Mouse (Mus musculus): ENCODE results near the gene Rab11fip2. TPM values are rescaled to one million over a fixed set of nuclear protein-coding genes. Genes with fewer than 3 reads are reported as not detected.

Rab11fip2 gene
- total and polyA plus RNA-seq, 3 experiments, result 2.5 to 9.8 (median 8.6) TPM

DNA sequence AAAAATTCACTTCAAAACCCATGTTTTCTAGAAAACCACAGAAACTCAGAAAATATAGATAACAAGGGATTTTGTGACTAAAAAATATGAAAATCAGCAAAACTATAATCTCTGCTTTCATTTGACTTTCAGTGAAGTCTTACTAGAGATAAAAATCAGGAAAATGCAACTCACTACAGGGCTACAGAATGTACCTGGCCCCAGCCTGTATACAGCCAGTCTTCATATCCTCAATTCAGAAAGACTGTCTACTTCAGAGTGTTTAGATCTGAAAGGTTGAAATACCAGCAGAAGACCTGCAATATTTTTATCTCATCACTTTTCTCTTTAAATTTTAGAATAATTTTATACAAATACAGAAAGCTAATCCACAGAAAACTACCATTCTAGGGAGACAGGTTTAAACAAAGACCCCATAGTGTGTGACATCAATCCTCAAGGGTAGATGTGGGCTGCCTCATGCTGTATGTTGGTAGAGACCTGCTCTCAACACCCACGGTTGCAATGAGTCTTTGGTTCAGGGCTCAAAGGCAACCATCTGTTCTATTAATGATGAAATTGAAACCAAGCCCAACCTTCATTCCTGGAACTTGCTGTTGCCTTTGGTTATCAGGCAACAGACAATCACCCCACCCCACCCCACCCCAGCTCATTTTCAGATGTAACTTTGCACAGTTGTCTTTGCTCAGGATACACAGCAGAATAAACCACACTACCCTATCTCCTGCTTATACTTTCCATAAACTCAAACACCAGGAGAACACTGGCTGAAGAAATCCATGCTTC is 38.0 kb downstream of the Rab11fip2 start:
- Histone ChIP-seq H3K27me3 (ENCODE audit: control insufficient read depth, insufficient read depth, low read length) (no peaks in the 10 kb centered on the region), H3K79me2 (replicated peaks; ENCODE audit: control insufficient read depth, insufficient read depth, low read length) (no peaks in the 10 kb centered on the region), H3K9ac (ENCODE audit: low read depth, low read length) (no peak overlapping the region), H3K27ac (no peak overlapping the region), H3K36me3 (ENCODE audit: control insufficient read depth, insufficient read depth, low read length) (no peaks in the 10 kb centered on the region; the same call in 1 of the 2 replicates), H3K4me1 (ENCODE audit: control insufficient read depth, insufficient read depth, low read length) (no peaks in the 10 kb centered on the region), H3K4me3 (no peak overlapping the region)
- TF ChIP-seq EP300 (IDR thresholded peaks at IDR 0.05; ENCODE audit: insufficient read depth, low read depth, low read length) (no peak), CTCF (IDR thresholded peaks at IDR 0.05) (no peak), POLR2A (IDR thresholded peaks at IDR 0.05; ENCODE audit: insufficient read depth, low read depth, low read length) (no peak)
- intact Hi-C loops (cut with DNase I), result no loop called here
- no peak for DNase-seq
- WGBS, result 58% methylated on average over 1 of the region's 1 CpGs

- Histone ChIP-seq H3K27me3 (ENCODE audit: control insufficient read depth, insufficient read depth, low read length) (no peaks in the 10 kb centered on the region), H3K4me1 (ENCODE audit: control insufficient read depth, insufficient read depth, low read length) (no peaks in the 10 kb centered on the region), H3K79me2 (replicated peaks; ENCODE audit: control insufficient read depth, insufficient read depth, low read length) (no peaks in the 10 kb centered on the region), H3K36me3 (ENCODE audit: control insufficient read depth, insufficient read depth, low read length) (no peaks in the 10 kb centered on the region; the same call in 1 of the 2 replicates), H3K4me3 (no peak overlapping the region), H3K27ac (no peak overlapping the region), H3K9ac (ENCODE audit: low read depth, low read length) (no peak overlapping the region)
- no peak for DNase-seq
- intact Hi-C loops (cut with DNase I), result no loop called here
- WGBS, result 91% methylated on average over 4 of the region's 4 CpGs
- TF ChIP-seq CTCF (IDR thresholded peaks at IDR 0.05), result no peak
- TF ChIP-seq EP300 (IDR thresholded peaks at IDR 0.05; ENCODE audit: insufficient read depth, low read depth, low read length), result no peak
- no peak for TF ChIP-seq POLR2A (IDR thresholded peaks at IDR 0.05; ENCODE audit: insufficient read depth, low read depth, low read length)
Observed at GRCm38 (mm10) chr19:59899965-59900364, 43.5 kb downstream of the Rab11fip2 start.

DNA sequence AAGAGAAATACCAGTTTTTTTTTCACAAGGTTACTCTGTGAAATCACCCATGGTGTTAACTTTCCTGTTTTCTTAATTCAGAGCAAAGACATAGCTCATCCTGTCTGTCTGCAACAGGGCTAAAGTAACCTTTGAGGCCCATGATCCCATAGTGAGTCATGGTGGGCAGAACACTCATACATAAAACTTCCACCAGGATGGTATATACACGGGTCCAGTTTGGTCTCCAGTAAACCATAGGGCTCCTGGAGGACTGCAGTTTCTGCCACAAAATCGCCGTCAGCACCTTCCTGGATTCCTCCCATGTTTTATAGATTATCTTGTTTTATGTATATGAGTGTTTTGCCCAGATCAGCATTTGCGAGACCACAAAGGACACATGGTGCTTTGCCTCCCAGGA is 45.2 kb downstream of the Rab11fip2 start:
- no peak for DNase-seq
- no peak overlapping the region for H3K9ac ChIP-seq (ENCODE audit: low read depth, low read length)
- no peak overlapping the region for H3K4me3 ChIP-seq
- 86% methylated on average over 4 of the region's 4 CpGs for WGBS
- no peaks in the 10 kb centered on the region for H3K27me3 ChIP-seq (ENCODE audit: control insufficient read depth, insufficient read depth, low read length)
- intact Hi-C loops (cut with DNase I), result no loop called here
- no peaks in the 10 kb centered on the region for H3K4me1 ChIP-seq (ENCODE audit: control insufficient read depth, insufficient read depth, low read length)
- no peak overlapping the region for H3K27ac ChIP-seq
- TF ChIP-seq CTCF (IDR thresholded peaks at IDR 0.05) (no peak), EP300 (IDR thresholded peaks at IDR 0.05; ENCODE audit: insufficient read depth, low read depth, low read length) (no peak), POLR2A (IDR thresholded peaks at IDR 0.05; ENCODE audit: insufficient read depth, low read depth, low read length) (no peak)
- H3K79me2 ChIP-seq (replicated peaks; ENCODE audit: control insufficient read depth, insufficient read depth, low read length), result no peaks in the 10 kb centered on the region
- H3K36me3 ChIP-seq (ENCODE audit: control insufficient read depth, insufficient read depth, low read length), result no peaks in the 10 kb centered on the region; the same call in 1 of the 2 replicates

DNA sequence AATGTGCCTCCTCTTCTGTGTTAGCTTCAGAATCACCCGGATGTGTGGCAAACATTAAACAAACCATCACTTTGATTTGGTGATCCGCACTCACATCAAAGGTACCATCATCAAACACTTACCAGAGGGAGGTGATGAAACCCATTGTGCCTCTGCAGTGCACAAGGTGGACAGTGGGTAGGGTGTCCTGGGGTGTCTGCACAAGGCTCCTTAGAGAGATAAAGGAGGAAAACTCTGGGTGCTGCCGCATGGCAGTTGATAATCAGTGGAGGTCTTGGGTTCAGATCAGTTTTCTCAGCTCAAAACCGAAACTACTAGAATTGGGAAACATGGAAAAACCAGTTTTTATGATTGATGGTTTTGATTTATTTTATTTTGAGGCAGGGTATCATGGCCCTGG is 54.1 kb downstream of the Rab11fip2 start:
- WGBS, result 86% methylated on average over 4 of the region's 4 CpGs
- intact Hi-C loops (cut with DNase I), result no loop called here
- H3K36me3 ChIP-seq (ENCODE audit: control insufficient read depth, insufficient read depth, low read length), result no peaks in the 10 kb centered on the region
- H3K27me3 ChIP-seq (ENCODE audit: control insufficient read depth, insufficient read depth, low read length), result no peaks in the 10 kb centered on the region
- H3K4me3 ChIP-seq, result no peak overlapping the region
- DNase-seq, result no peak
- TF ChIP-seq POLR2A (IDR thresholded peaks at IDR 0.05; ENCODE audit: insufficient read depth, low read depth, low read length), result no peak
- H3K27ac ChIP-seq, result no peak overlapping the region
- H3K79me2 ChIP-seq (replicated peaks; ENCODE audit: control insufficient read depth, insufficient read depth, low read length), result no peaks in the 10 kb centered on the region
- no peak overlapping the region for H3K9ac ChIP-seq (ENCODE audit: low read depth, low read length)
- H3K4me1 ChIP-seq (ENCODE audit: control insufficient read depth, insufficient read depth, low read length), result no peaks in the 10 kb centered on the region

GRCm38 (mm10) chr19:59888846-59889245 is 54.6 kb downstream of the Rab11fip2 start:
- WGBS, result 98% methylated on average over 2 of the region's 2 CpGs
- no peak for DNase-seq
- H3K27me3 ChIP-seq (ENCODE audit: control insufficient read depth, insufficient read depth, low read length), result no peaks in the 10 kb centered on the region
- TF ChIP-seq CTCF (IDR thresholded peaks at IDR 0.05), result no peak
- no peak for TF ChIP-seq EP300 (IDR thresholded peaks at IDR 0.05; ENCODE audit: insufficient read depth, low read depth, low read length)
- no peak for TF ChIP-seq POLR2A (IDR thresholded peaks at IDR 0.05; ENCODE audit: insufficient read depth, low read depth, low read length)
- no peak overlapping the region for H3K27ac ChIP-seq
- H3K79me2 ChIP-seq (replicated peaks; ENCODE audit: control insufficient read depth, insufficient read depth, low read length), result no peaks in the 10 kb centered on the region
- H3K36me3 ChIP-seq (ENCODE audit: control insufficient read depth, insufficient read depth, low read length), result no peaks in the 10 kb centered on the region
- intact Hi-C loops (cut with DNase I), result no loop called here
- H3K4me3 ChIP-seq, result no peak overlapping the region
- no peak overlapping the region for H3K9ac ChIP-seq (ENCODE audit: low read depth, low read length)
- no peaks in the 10 kb centered on the region for H3K4me1 ChIP-seq (ENCODE audit: control insufficient read depth, insufficient read depth, low read length)

- intact Hi-C loops (cut with DNase I), result no loop called here
- TF ChIP-seq POLR2A (IDR thresholded peaks at IDR 0.05; ENCODE audit: insufficient read depth, low read depth, low read length) (no peak), CTCF (IDR thresholded peaks at IDR 0.05) (no peak), EP300 (IDR thresholded peaks at IDR 0.05; ENCODE audit: insufficient read depth, low read depth, low read length) (no peak)
- H3K36me3 ChIP-seq (ENCODE audit: control insufficient read depth, insufficient read depth, low read length), result no peaks in the 10 kb centered on the region
- WGBS, result 89% methylated on average over 2 of the region's 2 CpGs
- no peak overlapping the region for H3K4me3 ChIP-seq
- no peak overlapping the region for H3K27ac ChIP-seq
- H3K79me2 ChIP-seq (replicated peaks; ENCODE audit: control insufficient read depth, insufficient read depth, low read length), result no peaks in the 10 kb centered on the region
- DNase-seq, result no peak
- no peaks in the 10 kb centered on the region for H3K4me1 ChIP-seq (ENCODE audit: control insufficient read depth, insufficient read depth, low read length)
- no peak overlapping the region for H3K9ac ChIP-seq (ENCODE audit: low read depth, low read length)
- no peaks in the 10 kb centered on the region for H3K27me3 ChIP-seq (ENCODE audit: control insufficient read depth, insufficient read depth, low read length)
Observed at GRCm38 (mm10) chr19:59887866-59888265, 55.6 kb downstream of the Rab11fip2 start.

Data from heart, adult 2 months (tissue).